Mouse (Mus musculus) G1E (cell line): ENCODE data around the gene Nfasc.

Source experiments
- CTCF ChIP-seq: IDR thresholded peaks from 2 replicates; pipeline ENCODE4 v1.5.1; 2012; ENCODE audit warnings: low read depth, low read length, inconsistent platforms, mixed read lengths
- GATA1 ChIP-seq: IDR thresholded peaks from 2 replicates; pipeline ENCODE4 v1.6.1; 2012; ENCODE audit warnings: borderline replicate concordance, low read length, inconsistent platforms, mixed read lengths
- GATA2 ChIP-seq: IDR thresholded peaks from 2 replicates; pipeline ENCODE4 v1.6.1; 2012; ENCODE audit warnings: low read depth, low read length, inconsistent platforms, borderline replicate concordance
- POLR2AphosphoS5 ChIP-seq: IDR thresholded peaks from 2 replicates; pipeline ENCODE4 v1.6.1; 2012; ENCODE audit warnings: low read depth, low read length, inconsistent platforms; ENCODE audit not compliant: insufficient replicate concordance
- TAL1 ChIP-seq: conservative IDR thresholded peaks from 2 replicates; pipeline ENCODE4 v1.6.1; 2012; ENCODE audit warnings: low read depth, low read length, inconsistent platforms, mixed read lengths

GRCm38 (mm10) chr1:132696926-132697325 lies 44.7 kb downstream of the Nfasc start:
- TF ChIP-seq CTCF (no peak), GATA1 (no peak), TAL1 (no peak), GATA2 (no peak), POLR2AphosphoS5 (no peak)
